Mouse (Mus musculus) T-cell, adult 66 days (primary cell): ENCODE results near the gene Tmem185b. TPM values are rescaled to one million over a fixed set of nuclear protein-coding genes. Genes with fewer than 3 reads are reported as not detected.

Source experiments
- total RNA-seq, 2 experiments: library from RNA; stranded (reverse); gene quantifications; 3 replicates in 1 of 2; 4 replicates in 1 of 2; pipeline ENCODE4 v1.2.4; 2023

The Tmem185b gene
- 10 to 100 TPM; 22.6 to 27.6 TPM for total RNA-seq

GRCm38 (mm10) chr1:119525689-119526591 lies at the start of gene Tmem185b:
Tmem185b (plus strand) TSS chr1:119526160.

DNA sequence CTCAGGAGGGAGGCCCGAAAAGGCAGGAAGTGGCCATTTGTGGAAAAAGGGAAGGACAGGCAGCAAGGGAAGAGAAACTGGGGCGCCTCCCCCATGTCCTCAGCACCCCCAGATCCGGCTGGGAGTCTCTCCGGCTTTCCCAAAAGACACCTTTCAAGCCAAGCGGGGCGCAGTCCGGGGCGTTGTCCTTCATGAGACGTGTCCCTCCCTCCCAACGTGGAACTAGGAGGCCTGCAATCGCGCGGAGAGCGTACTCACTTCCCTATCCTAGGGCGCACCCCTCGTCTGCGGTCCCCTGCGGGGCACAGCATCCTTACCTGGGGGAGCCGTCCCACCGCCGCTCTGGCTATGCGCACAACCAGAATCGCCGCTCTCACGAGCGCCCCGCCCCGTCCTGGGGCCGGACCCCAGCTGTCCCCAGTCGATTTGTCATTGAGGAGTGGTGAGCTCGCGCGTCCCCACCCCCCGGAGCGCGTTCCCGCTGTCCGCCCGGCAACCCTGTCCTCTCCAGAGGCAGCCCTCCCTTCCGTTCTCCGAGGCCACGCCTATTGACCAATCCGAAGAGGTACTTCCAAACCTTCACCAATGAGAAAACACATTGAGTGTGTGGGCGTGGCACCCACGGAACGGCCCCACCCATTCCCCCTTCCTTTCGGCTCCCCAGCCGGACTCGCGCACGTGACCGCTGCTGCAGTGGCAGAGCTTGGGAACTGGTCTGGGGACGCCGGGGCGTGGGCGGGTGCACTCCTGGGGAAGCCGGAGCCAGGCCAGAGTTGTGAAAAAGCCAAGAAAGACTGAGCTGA lies 21.5 kb upstream of the Tmem185b start, which contains the start of gene Ralb:
TSS of gene Ralb (minus strand) at position 535 of the 803 bp plus-strand sequence.

Other genes starting within 250 kb of the Tmem185b start
- not detected for gene Inhbb, start 103.9 kb upstream of the Tmem185b start, total RNA-seq
- 1 to 10 TPM; 5.8 to 7.8 TPM for gene Ralb, start 21.4 kb upstream of the Tmem185b start, total RNA-seq
- gene Epb41l5, start 122.8 kb downstream of the Tmem185b start, total RNA-seq, result 1 to 10 TPM; 2.3 to 2.6 TPM